22 mouse cellular contexts compared by ENCODE assay signal in genomic region chr16:88141594-88141993, GRCm38 (mm10).
A peak's percentile ranks its signal among the peaks of the same experiment; 100 is the strongest.
DNase-seq lines count a peak whose midpoint lies in the region; ATAC-seq lines count a peak whose summit lies in the region.
"Had no signal": no experiment of that assay in that cellular context is flagged by ENCODE, and none has a peak within 500 bp of the region (broad histone marks: within the 10 kb centered on the region; RNA-seq: fewer than 3 reads in every experiment).

No protein-coding gene starts in this region.

- H3K4me1 ChIP-seq in forebrain, embryonic 13.5 days, result peaks cover 10% of the 10 kb centered on the region
- no peaks in the 10 kb centered on the region for H3K4me1 ChIP-seq in forebrain, embryonic 10.5 days
- no peaks in the 10 kb centered on the region for H3K4me1 ChIP-seq in midbrain, embryonic 12.5 days
- H3K4me1 ChIP-seq in midbrain, embryonic 14.5 days (ENCODE audit: control insufficient read depth, insufficient read depth, low read length), result peaks cover 4% of the 10 kb centered on the region; the same call in 1 of the 2 replicates
- H3K4me1 ChIP-seq in neural tube, embryonic 13.5 days (replicated peaks), result peaks cover 7% of the 10 kb centered on the region
- H3K4me1 ChIP-seq: heart, embryonic 12.5 days; heart, embryonic 15.5 days; hindbrain, embryonic 10.5 days had no signal

- no peaks in the 10 kb centered on the region for H3K36me3 ChIP-seq in forebrain, embryonic 13.5 days (ENCODE audit: poor library complexity, severe bottlenecking)
- H3K36me3 ChIP-seq in forebrain, embryonic 10.5 days (replicated peaks), result no peaks in the 10 kb centered on the region
- H3K36me3 ChIP-seq in midbrain, embryonic 12.5 days, result no peaks in the 10 kb centered on the region
- no peaks in the 10 kb centered on the region for H3K36me3 ChIP-seq in midbrain, embryonic 14.5 days (ENCODE audit: control insufficient read depth, insufficient read depth, low read length)
- no peaks in the 10 kb centered on the region for H3K36me3 ChIP-seq in neural tube, embryonic 13.5 days
- H3K36me3 ChIP-seq: heart, embryonic 12.5 days; heart, embryonic 15.5 days; hindbrain, embryonic 10.5 days; hindbrain, embryonic 13.5 days had no signal

- H3K4me3 ChIP-seq in forebrain, embryonic 13.5 days, result no peak overlapping the region
- H3K4me3 ChIP-seq in forebrain, embryonic 10.5 days, result no peak overlapping the region
- no peak overlapping the region for H3K4me3 ChIP-seq in midbrain, embryonic 12.5 days
- no peak overlapping the region for H3K4me3 ChIP-seq in midbrain, embryonic 14.5 days (replicated peaks; ENCODE audit: low read depth, low read length)
- no peak overlapping the region for H3K4me3 ChIP-seq in neural tube, embryonic 13.5 days
- H3K4me3 ChIP-seq: gastrocnemius, adult 2 months; heart, embryonic 12.5 days; heart, embryonic 15.5 days; hindbrain, embryonic 10.5 days; hindbrain, embryonic 13.5 days had no signal

- no peak for DNase-seq in forebrain, embryonic 10.5 days (ENCODE audit: extremely low spot score, low spot score)
- no peak for DNase-seq in midbrain, embryonic 14.5 days
- DNase-seq in neural tube, embryonic 10.5 days (ENCODE audit: extremely low spot score, low spot score), result no peak
- DNase-seq in thymus, postnatal 4 days, result no peak
- DNase-seq: adrenal gland, adult 8-10 months; adrenal gland, postnatal 25 days; cerebellum, adult 11-12 months; cerebellum, adult 9-10 months; forebrain, postnatal 0 days; gastrocnemius, adult 2 months; gastrocnemius, postnatal 14 days; heart, adult 11 months; heart, postnatal 10 days; heart, postnatal 36 days had no signal

- 97% methylated on average over 2 of the region's 2 CpGs for WGBS in forebrain, embryonic 13.5 days
- WGBS in forebrain, embryonic 10.5 days, result 95% methylated on average over 2 of the region's 2 CpGs
- WGBS in midbrain, embryonic 12.5 days, result 95% methylated on average over 2 of the region's 2 CpGs
- WGBS in midbrain, embryonic 14.5 days, result 90% methylated on average over 2 of the region's 2 CpGs
- 95% methylated on average over 2 of the region's 2 CpGs for WGBS in neural tube, embryonic 13.5 days

- ATAC-seq in forebrain, embryonic 13.5 days, result 0 out of 2 replicates have a peak, but pooled peaks have one; percentile 45
- ATAC-seq in midbrain, embryonic 12.5 days (ENCODE audit: low FRiP score, low read depth), result 0 out of 2 replicates have a peak, but pooled peaks have one; percentile 34
- no peak for ATAC-seq in midbrain, embryonic 14.5 days (ENCODE audit: low FRiP score, low TSS enrichment)
- ATAC-seq in neural tube, embryonic 13.5 days (ENCODE audit: low read depth), result 0 out of 2 replicates have a peak, but pooled peaks have one; percentile 32
- ATAC-seq: activated CD4-positive, CD25-positive, alpha-beta regulatory T cell, adult 4 months; forebrain, postnatal 0 days had no signal

- H3K4me2 ChIP-seq in forebrain, embryonic 13.5 days, result no peak overlapping the region
- no peak overlapping the region for H3K4me2 ChIP-seq in midbrain, embryonic 12.5 days (replicated peaks)
- no peak overlapping the region for H3K4me2 ChIP-seq in midbrain, embryonic 14.5 days (ENCODE audit: low read length)
- no peak overlapping the region for H3K4me2 ChIP-seq in neural tube, embryonic 13.5 days
- H3K4me2 ChIP-seq: heart, embryonic 12.5 days; heart, embryonic 15.5 days; hindbrain, embryonic 13.5 days had no signal

- H3K9me3 ChIP-seq in forebrain, embryonic 13.5 days (replicated peaks), result no peaks in the 10 kb centered on the region
- no peaks in the 10 kb centered on the region for H3K9me3 ChIP-seq in forebrain, embryonic 10.5 days
- H3K9me3 ChIP-seq in midbrain, embryonic 12.5 days, result no peaks in the 10 kb centered on the region
- H3K9me3 ChIP-seq in midbrain, embryonic 14.5 days (ENCODE audit: control insufficient read depth, low read length), result no peaks in the 10 kb centered on the region
- H3K9me3 ChIP-seq in neural tube, embryonic 13.5 days, result 0 out of 2 replicates have a peak, but pooled peaks cover 5% of the 10 kb centered on the region
- H3K9me3 ChIP-seq: heart, embryonic 12.5 days; heart, embryonic 15.5 days; hindbrain, embryonic 10.5 days; hindbrain, embryonic 13.5 days had no signal

- H3K9ac ChIP-seq in forebrain, embryonic 13.5 days, result no peak overlapping the region
- H3K9ac ChIP-seq in midbrain, embryonic 12.5 days (replicated peaks), result no peak overlapping the region
- no peak overlapping the region for H3K9ac ChIP-seq in midbrain, embryonic 14.5 days (replicated peaks; ENCODE audit: low read length)
- H3K9ac ChIP-seq in neural tube, embryonic 13.5 days, result no peak overlapping the region
- H3K9ac ChIP-seq: forebrain, postnatal 0 days; heart, embryonic 12.5 days; heart, embryonic 15.5 days; hindbrain, embryonic 13.5 days had no signal

- no peak overlapping the region for H3K27ac ChIP-seq in forebrain, embryonic 13.5 days
- no peak overlapping the region for H3K27ac ChIP-seq in forebrain, embryonic 10.5 days
- no peak overlapping the region for H3K27ac ChIP-seq in midbrain, embryonic 12.5 days (replicated peaks)
- H3K27ac ChIP-seq in midbrain, embryonic 14.5 days (replicated peaks; ENCODE audit: low read depth, low read length), result no peak overlapping the region
- H3K27ac ChIP-seq in neural tube, embryonic 13.5 days (replicated peaks), result no peak overlapping the region
- H3K27ac ChIP-seq: gastrocnemius, adult 2 months; heart, embryonic 15.5 days; hindbrain, embryonic 10.5 days; hindbrain, embryonic 13.5 days had no signal

- no peaks in the 10 kb centered on the region for H3K27me3 ChIP-seq in forebrain, embryonic 13.5 days
- H3K27me3 ChIP-seq in forebrain, embryonic 10.5 days (ENCODE audit: poor library complexity, severe bottlenecking), result no peaks in the 10 kb centered on the region
- no peaks in the 10 kb centered on the region for H3K27me3 ChIP-seq in midbrain, embryonic 12.5 days
- no peaks in the 10 kb centered on the region for H3K27me3 ChIP-seq in midbrain, embryonic 14.5 days (ENCODE audit: control insufficient read depth, insufficient read depth, low read length)
- no peaks in the 10 kb centered on the region for H3K27me3 ChIP-seq in neural tube, embryonic 13.5 days
- H3K27me3 ChIP-seq: heart, embryonic 12.5 days; heart, embryonic 15.5 days; hindbrain, embryonic 13.5 days had no signal
